Mouse (Mus musculus): Measurements from ENCODE around the gene Mfn1.

Gene Mfn1

GRCm38 (mm10) chr3:32510375-32511190 lies 18.7 kb upstream of the Mfn1 start:
- DNase-seq: peak; percentile 96

- peak; percentile 39 for DNase-seq
These were observed 18.1 kb upstream of the Mfn1 start for GRCm38 (mm10) chr3:32511191-32511550.

GRCm38 (mm10) chr3:32512686-32513284 lies 16.5 kb upstream of the Mfn1 start:
- no peak for DNase-seq

- no peak for DNase-seq
These were observed 15.7 kb upstream of the Mfn1 start for GRCm38 (mm10) chr3:32513528-32513927.

GRCm38 (mm10) chr3:32527181-32527580 lies 2.1 kb upstream of the Mfn1 start:
- DNase-seq: no peak

GRCm38 (mm10) chr3:32530041-32530440 lies 776 bp downstream of the Mfn1 start:
- no peak for DNase-seq

GRCm38 (mm10) chr3:32535692-32536091 lies 6.4 kb downstream of the Mfn1 start:
- DNase-seq: no peak

- DNase-seq: peak; percentile 23
These were observed 8.3 kb downstream of the Mfn1 start for GRCm38 (mm10) chr3:32537556-32537955.

GRCm38 (mm10) chr3:32538091-32538490 lies 8.8 kb downstream of the Mfn1 start:
- no peak for DNase-seq

- no peak for DNase-seq
These were observed 23.8 kb downstream of the Mfn1 start for GRCm38 (mm10) chr3:32553061-32553460.

GRCm38 (mm10) chr3:32563401-32563800 lies 34.1 kb downstream of the Mfn1 start:
- DNase-seq: no peak

GRCm38 (mm10) chr3:32573086-32573485 lies 43.8 kb downstream of the Mfn1 start:
- DNase-seq: no peak

GRCm38 (mm10) chr3:32573881-32574280 lies 44.6 kb downstream of the Mfn1 start:
- DNase-seq: no peak

GRCm38 (mm10) chr3:32575151-32575550 lies 45.9 kb downstream of the Mfn1 start:
- no peak for DNase-seq

- DNase-seq: no peak
These were observed 49.5 kb downstream of the Mfn1 start for GRCm38 (mm10) chr3:32578772-32579171.

- DNase-seq: no peak
These were observed 51.5 kb downstream of the Mfn1 start for GRCm38 (mm10) chr3:32580738-32581137.

- DNase-seq: no peak
These were observed 52.6 kb downstream of the Mfn1 start for GRCm38 (mm10) chr3:32581911-32582310.

- no peak for DNase-seq
These were observed 54.2 kb downstream of the Mfn1 start for GRCm38 (mm10) chr3:32583489-32583888.

- DNase-seq: no peak
These were observed 57.0 kb downstream of the Mfn1 start for GRCm38 (mm10) chr3:32586274-32586673.

GRCm38 (mm10) chr3:32595080-32595479 lies 65.8 kb downstream of the Mfn1 start:
- DNase-seq: no peak

- DNase-seq: no peak
These were observed 70.1 kb downstream of the Mfn1 start for GRCm38 (mm10) chr3:32599328-32599727.

- DNase-seq: no peak
These were observed 71.8 kb downstream of the Mfn1 start for GRCm38 (mm10) chr3:32601055-32601454.

GRCm38 (mm10) chr3:32609233-32609632 lies 80.0 kb downstream of the Mfn1 start:
- DNase-seq: no peak

GRCm38 (mm10) chr3:32610560-32610959 lies 81.3 kb downstream of the Mfn1 start:
- peak; percentile 14 for DNase-seq
